Mouse (Mus musculus) urinary bladder, adult 18-20 months (tissue): ENCODE measurements around the gene Myo5a.

Experiments
- DNase-seq, 2 experiments: peaks; one replicate each; pipeline ENCODE4 v3.0.0; 2022; ENCODE audit warnings: low spot score in 2 of 2, mixed read lengths in 2 of 2

The Myo5a gene

GRCm38 (mm10) chr9:75201506-75201905, 130.7 kb downstream of the Myo5a start:
- DNase-seq = no peak

- no peak for DNase-seq
Measured at GRCm38 (mm10) chr9:75202036-75202435, 131.2 kb downstream of the Myo5a start.

- no peak for DNase-seq
Measured at GRCm38 (mm10) chr9:75209246-75209645, 138.4 kb downstream of the Myo5a start.

- no peak for DNase-seq
Measured at GRCm38 (mm10) chr9:75210269-75210668, 139.5 kb downstream of the Myo5a start.

GRCm38 (mm10) chr9:75214743-75215413, 144.1 kb downstream of the Myo5a start:
- no peak for DNase-seq

- no peak for DNase-seq
Measured at GRCm38 (mm10) chr9:75219942-75220341, 149.1 kb downstream of the Myo5a start.

GRCm38 (mm10) chr9:75221420-75222287, 150.8 kb downstream of the Myo5a start:
- peak in 1 of 2 experiments; percentile 7 for DNase-seq

- DNase-seq = peak; percentile 45 to 58
Measured at GRCm38 (mm10) chr9:75231841-75232746, 161.3 kb downstream of the Myo5a start, which contains the start of gene Myo5c. Myo5c (plus strand) TSS chr9:75232020.

- DNase-seq = no peak
Measured at GRCm38 (mm10) chr9:75232860-75233259, 162.0 kb downstream of the Myo5a start.

GRCm38 (mm10) chr9:75234271-75234741, 163.5 kb downstream of the Myo5a start:
- peak in 1 of 2 experiments; percentile 29 for DNase-seq

GRCm38 (mm10) chr9:75234983-75235627, 164.3 kb downstream of the Myo5a start:
- no peak for DNase-seq

GRCm38 (mm10) chr9:75235696-75236095, 164.9 kb downstream of the Myo5a start:
- no peak for DNase-seq

- DNase-seq = no peak
Measured at GRCm38 (mm10) chr9:75236416-75237308, 165.8 kb downstream of the Myo5a start.

- no peak for DNase-seq
Measured at GRCm38 (mm10) chr9:75238179-75238578, 167.4 kb downstream of the Myo5a start.

- DNase-seq = no peak
Measured at GRCm38 (mm10) chr9:75243052-75243451, 172.2 kb downstream of the Myo5a start.

- no peak for DNase-seq
Measured at GRCm38 (mm10) chr9:75243730-75244406, 173.1 kb downstream of the Myo5a start.

- no peak for DNase-seq
Measured at GRCm38 (mm10) chr9:75244527-75244926, 173.7 kb downstream of the Myo5a start.

- no peak for DNase-seq
Measured at GRCm38 (mm10) chr9:75246080-75246930, 175.5 kb downstream of the Myo5a start.

GRCm38 (mm10) chr9:75247870-75248269, 177.1 kb downstream of the Myo5a start:
- no peak for DNase-seq
